Mouse (Mus musculus) testis, adult 2 months (tissue): ENCODE results near the gene Acap1.

Experiments used
- CTCF ChIP-seq: fragments of 200-500 bp; IDR thresholded peaks from 2 replicates; pipeline ENCODE4 v1.5.1; 2012; ENCODE audit warnings: low read depth, mild to moderate bottlenecking, inconsistent platforms, low read length, moderate library complexity; ENCODE audit not compliant: control insufficient read depth, insufficient read depth, insufficient replicate concordance
- POLR2A ChIP-seq: fragments of 200-500 bp; IDR thresholded peaks from 2 replicates; pipeline ENCODE4 v1.6.1; 2012; ENCODE audit warnings: low read depth, mild to moderate bottlenecking, inconsistent platforms, low read length, moderate library complexity; ENCODE audit not compliant: control insufficient read depth

DNA sequence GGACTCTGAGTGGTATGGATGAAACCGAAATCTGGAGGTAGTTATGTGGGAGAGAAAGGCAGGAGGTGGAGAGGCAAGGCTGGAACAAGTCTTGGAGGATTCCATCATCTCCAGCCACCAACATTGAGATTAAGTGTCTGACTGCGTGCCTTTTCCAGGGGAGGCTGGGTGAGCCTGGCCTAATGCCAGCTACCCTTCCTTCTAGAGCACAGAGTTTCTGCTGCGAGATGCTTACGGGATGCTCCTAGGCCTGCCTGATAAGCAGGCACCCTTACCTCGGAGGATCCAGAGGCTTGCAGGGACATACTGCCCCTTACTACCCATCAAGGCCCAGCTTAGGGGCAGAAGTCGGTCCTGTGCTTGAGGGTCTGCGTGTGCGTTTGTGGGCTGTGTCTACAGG is 61.8 kb downstream of the Acap1 start:
- TF ChIP-seq POLR2A (no peak), CTCF (no peak)
